ENCODE assay signal across 27 mouse cellular contexts in the genomic region with DNA sequence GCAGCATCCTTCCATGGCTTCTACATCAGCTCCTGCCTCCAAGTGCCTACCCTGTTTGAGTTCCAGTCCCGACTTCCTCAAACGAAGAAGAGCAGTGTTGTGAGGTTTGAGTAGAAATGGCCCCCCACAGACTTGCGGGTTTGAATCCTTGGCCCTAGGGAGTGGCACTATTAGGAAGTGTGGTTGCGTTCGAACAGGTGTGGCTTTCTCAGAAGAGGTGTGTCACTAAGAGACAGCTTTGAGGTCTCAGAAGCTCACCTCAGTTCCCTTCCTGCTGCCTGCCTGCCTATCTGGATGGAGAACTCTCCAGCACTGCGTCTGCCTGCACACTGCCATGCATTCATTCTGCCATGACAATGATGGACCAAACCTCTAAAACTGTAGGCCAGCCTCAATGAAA. TPM values are rescaled to one million over a fixed set of nuclear protein-coding genes. Genes with fewer than 3 reads are reported as not detected.
DNase-seq lines count a peak whose midpoint lies in the region; ATAC-seq and TF ChIP-seq lines count a peak whose summit lies in the region.
"Had no signal": no experiment of that assay in that cellular context is flagged by ENCODE, and none has a peak within 500 bp of the region (broad histone marks: within the 10 kb centered on the region; RNA-seq: fewer than 3 reads in every experiment).

No protein-coding gene starts in this region.

- no peak overlapping the region for H3K9ac ChIP-seq in liver, postnatal 0 days (replicated peaks)
- H3K9ac ChIP-seq in liver, embryonic 12.5 days = no peak overlapping the region
- H3K9ac ChIP-seq: embryonic facial prominence, embryonic 12.5 days; forebrain, embryonic 12.5 days; heart, embryonic 15.5 days; hindbrain, embryonic 14.5 days had no signal

- peak overlapping the region; percentile 55 for H3K27ac ChIP-seq in liver, postnatal 0 days (ENCODE audit: low read depth)
- no peak overlapping the region for H3K27ac ChIP-seq in liver, embryonic 12.5 days
- no peak overlapping the region for H3K27ac ChIP-seq in hindbrain, embryonic 10.5 days
- H3K27ac ChIP-seq: embryonic facial prominence, embryonic 12.5 days; forebrain, embryonic 12.5 days; heart, adult 2 months; heart, embryonic 15.5 days; hindbrain, embryonic 14.5 days had no signal

- H3K4me2 ChIP-seq in liver, postnatal 0 days (ENCODE audit: low read depth, low read length) = no peak overlapping the region
- H3K4me2 ChIP-seq in liver, embryonic 12.5 days = no peak overlapping the region
- H3K4me2 ChIP-seq: embryonic facial prominence, embryonic 12.5 days; forebrain, embryonic 12.5 days; heart, embryonic 11.5 days; heart, embryonic 15.5 days; hindbrain, embryonic 14.5 days had no signal

- DNase-seq in liver, postnatal 0 days = peak; percentile 33
- DNase-seq in induced T-regulatory cell, adult 2 months (ENCODE audit: low read depth) = peak; percentile 67
- no peak for DNase-seq in lung, postnatal 36 days
- DNase-seq in urinary bladder, postnatal 36 days (ENCODE audit: low spot score in 2 of 2) = no peak
- DNase-seq in hindbrain, embryonic 10.5 days (ENCODE audit: low spot score) = no peak
- DNase-seq: B cell, adult 2 months; cerebellum, adult 9-10 months; cerebellum, postnatal 25 days; gastrocnemius, postnatal 10 days had no signal

- no peak overlapping the region for H3K4me3 ChIP-seq in liver, postnatal 0 days (ENCODE audit: low read depth, low read length)
- H3K4me3 ChIP-seq in liver, embryonic 12.5 days = no peak overlapping the region
- H3K4me3 ChIP-seq in hindbrain, embryonic 10.5 days = no peak overlapping the region
- H3K4me3 ChIP-seq: embryonic facial prominence, embryonic 12.5 days; forebrain, embryonic 12.5 days; heart, adult 2 months; heart, embryonic 15.5 days had no signal

- TF ChIP-seq CTCF in liver, postnatal 0 days (IDR thresholded peaks at IDR 0.05; ENCODE audit: low read depth) = no peak

- no peak for TF ChIP-seq EP300 in liver, postnatal 0 days (IDR thresholded peaks at IDR 0.05; ENCODE audit: low read depth)

- no peak for ATAC-seq in liver, postnatal 0 days
- no peak for ATAC-seq in liver, embryonic 12.5 days
- peak; percentile 29 for ATAC-seq in activated CD4-positive, CD25-positive, alpha-beta regulatory T cell, adult 4 months
- ATAC-seq in neutrophil, adult 5-6 weeks (ENCODE audit: extremely low read depth, insufficient number of reproducible peaks, low FRiP score, poor library complexity, severe bottlenecking) = peak; percentile 43; the same call in 1 of the 2 replicates
- ATAC-seq: forebrain, embryonic 16.5 days; intestine, embryonic 16.5 days had no signal

- peaks cover 26% of the 10 kb centered on the region for H3K4me1 ChIP-seq in liver, postnatal 0 days (ENCODE audit: insufficient read depth)
- peaks cover 35% of the 10 kb centered on the region for H3K4me1 ChIP-seq in liver, embryonic 12.5 days
- H3K4me1 ChIP-seq in hindbrain, embryonic 10.5 days (replicated peaks) = peaks cover 32% of the 10 kb centered on the region

- no peaks in the 10 kb centered on the region for H3K27me3 ChIP-seq in liver, postnatal 0 days (ENCODE audit: insufficient read depth, low read length)
- no peaks in the 10 kb centered on the region for H3K27me3 ChIP-seq in liver, embryonic 12.5 days (replicated peaks)
- H3K27me3 ChIP-seq in hindbrain, embryonic 10.5 days (ENCODE audit: insufficient read depth, poor library complexity, severe bottlenecking) = no peaks in the 10 kb centered on the region
- H3K27me3 ChIP-seq: embryonic facial prominence, embryonic 12.5 days; heart, embryonic 15.5 days had no signal

- H3K36me3 ChIP-seq in liver, postnatal 0 days (replicated peaks; ENCODE audit: insufficient read depth, low read length) = no peaks in the 10 kb centered on the region
- no peaks in the 10 kb centered on the region for H3K36me3 ChIP-seq in liver, embryonic 12.5 days
- no peaks in the 10 kb centered on the region for H3K36me3 ChIP-seq in hindbrain, embryonic 10.5 days
- H3K36me3 ChIP-seq: embryonic facial prominence, embryonic 12.5 days; forebrain, embryonic 12.5 days; G1E; heart, embryonic 15.5 days had no signal

- WGBS in liver, postnatal 0 days (ENCODE audit: insufficient replicate concordance) = 55% methylated on average over 6 of the region's 6 CpGs
- 55% methylated on average over 6 of the region's 6 CpGs for WGBS in liver, embryonic 12.5 days (ENCODE audit: insufficient replicate concordance)
- WGBS in hindbrain, embryonic 10.5 days = 90% methylated on average over 6 of the region's 6 CpGs

- H3K9me3 ChIP-seq in liver, postnatal 0 days (ENCODE audit: low read length) = no peaks in the 10 kb centered on the region
- H3K9me3 ChIP-seq in liver, embryonic 12.5 days (replicated peaks) = no peaks in the 10 kb centered on the region
- no peaks in the 10 kb centered on the region for H3K9me3 ChIP-seq in hindbrain, embryonic 10.5 days
- H3K9me3 ChIP-seq: embryonic facial prominence, embryonic 12.5 days; forebrain, embryonic 12.5 days; G1E; heart, embryonic 15.5 days had no signal

RNA-seq across cellular contexts. Expression of a gene that starts 4.1 kb away (rescaled TPM):
- polyA plus RNA-seq in liver, postnatal 0 days (2015; fragmentation: Nextera tagmentation; extraction: Ambion mirVana) = 295 and 298 TPM in 2 replicates
- 35.7 TPM in 2 replicates for polyA plus RNA-seq in liver, embryonic 12.5 days (2016; fragmentation: Nextera tagmentation; extraction: Ambion mirVana)
- polyA plus RNA-seq in activated CD4-positive, CD25-positive, alpha-beta regulatory T cell, adult 4 months (2017; shearing (Covaris generic)) = 10 to 100 TPM; 17.0 to 23.4 TPM
- total RNA-seq in neutrophil, adult 5-6 weeks (2017) = 187 and 230 TPM in 2 replicates
- polyA plus RNA-seq in hindbrain, embryonic 10.5 days (2016; fragmentation: Nextera tagmentation; extraction: Ambion mirVana) = 21.0 and 23.9 TPM in 2 replicates
- total RNA-seq: G1E had no signal
- polyA plus RNA-seq: G1E had no signal

RNA-seq across cellular contexts. Expression of a gene that starts 11.3 kb away (rescaled TPM):
- polyA plus RNA-seq in liver, postnatal 0 days (2015; fragmentation: Nextera tagmentation; extraction: Ambion mirVana) = 53.6 and 54.4 TPM in 2 replicates
- polyA plus RNA-seq in liver, embryonic 12.5 days (2016; fragmentation: Nextera tagmentation; extraction: Ambion mirVana) = 1.4 and 2.7 TPM in 2 replicates
- under 1 TPM; 0.70 to 0.92 TPM for polyA plus RNA-seq in activated CD4-positive, CD25-positive, alpha-beta regulatory T cell, adult 4 months (2017; shearing (Covaris generic))
- total RNA-seq in neutrophil, adult 5-6 weeks (2017) = 105 and 120 TPM in 2 replicates
- not detected in 2 replicates for polyA plus RNA-seq in hindbrain, embryonic 10.5 days (2016; fragmentation: Nextera tagmentation; extraction: Ambion mirVana)
- total RNA-seq: adrenal gland, postnatal 25 days; G1E had no signal
- polyA plus RNA-seq: forebrain, embryonic 12.5 days; G1E had no signal

RNA-seq across cellular contexts. Expression of a gene that starts 22.5 kb away (rescaled TPM):
- polyA plus RNA-seq in liver, postnatal 0 days (2015; fragmentation: Nextera tagmentation; extraction: Ambion mirVana) = not detected in 2 replicates
- not detected in 2 replicates for polyA plus RNA-seq in liver, embryonic 12.5 days (2016; fragmentation: Nextera tagmentation; extraction: Ambion mirVana)
- polyA plus RNA-seq in activated CD4-positive, CD25-positive, alpha-beta regulatory T cell, adult 4 months (2017; shearing (Covaris generic)) = not detected
- not detected in 2 replicates for total RNA-seq in neutrophil, adult 5-6 weeks (2017)
- not detected in 2 replicates for polyA plus RNA-seq in hindbrain, embryonic 10.5 days (2016; fragmentation: Nextera tagmentation; extraction: Ambion mirVana)
- total RNA-seq: adrenal gland, adult 2 months; adrenal gland, postnatal 25 days; G1E; gastrocnemius, postnatal 10 days; gastrocnemius, postnatal 4 days; heart, adult 2 months; heart, postnatal 25 days had no signal
- polyA plus RNA-seq: adrenal gland, adult 2 months; cortical plate, adult 2 months; embryonic facial prominence, embryonic 12.5 days; forebrain, embryonic 12.5 days; forebrain, embryonic 16.5 days; frontal cortex, adult 2 months; G1E; heart, adult 2 months; heart, embryonic 11.5 days; heart, embryonic 15.5 days; hindbrain, embryonic 14.5 days; intestine, embryonic 16.5 days had no signal

RNA-seq across cellular contexts. Expression of a gene that starts 39.4 kb away (rescaled TPM):
- polyA plus RNA-seq in liver, postnatal 0 days (2015; fragmentation: Nextera tagmentation; extraction: Ambion mirVana) = 33.4 and 38.6 TPM in 2 replicates
- polyA plus RNA-seq in liver, embryonic 12.5 days (2016; fragmentation: Nextera tagmentation; extraction: Ambion mirVana) = 19.5 and 23.4 TPM in 2 replicates
- 1 to 10 TPM; 4.6 to 7.5 TPM for polyA plus RNA-seq in activated CD4-positive, CD25-positive, alpha-beta regulatory T cell, adult 4 months (2017; shearing (Covaris generic))
- total RNA-seq in neutrophil, adult 5-6 weeks (2017) = 416 and 446 TPM in 2 replicates
- 5.1 and 6.9 TPM in 2 replicates for polyA plus RNA-seq in hindbrain, embryonic 10.5 days (2016; fragmentation: Nextera tagmentation; extraction: Ambion mirVana)
- polyA plus RNA-seq: G1E had no signal

RNA-seq across cellular contexts. Expression of a gene that starts 50.7 kb away (rescaled TPM):
- polyA plus RNA-seq in liver, postnatal 0 days (2015; fragmentation: Nextera tagmentation; extraction: Ambion mirVana) = 798 and 816 TPM in 2 replicates
- polyA plus RNA-seq in liver, embryonic 12.5 days (2016; fragmentation: Nextera tagmentation; extraction: Ambion mirVana) = 355 TPM in 2 replicates
- 100 to 1,000 TPM in 1 of 2 experiments, 10 to 100 TPM in 1; 94.1 to 101 TPM for polyA plus RNA-seq in activated CD4-positive, CD25-positive, alpha-beta regulatory T cell, adult 4 months (2017; shearing (Covaris generic))
- total RNA-seq in neutrophil, adult 5-6 weeks (2017) = 514 and 537 TPM in 2 replicates
- polyA plus RNA-seq in hindbrain, embryonic 10.5 days (2016; fragmentation: Nextera tagmentation; extraction: Ambion mirVana) = 388 and 494 TPM in 2 replicates

Comparison
In these comparisons a context has a peak if more than half of its experiments do, and no peak if none do; other contexts are left out.
1. RNA of a gene that starts 11.3 kb away (polyA plus RNA-seq): 53.6 to 54.4 TPM in liver, postnatal 0 days; 1.4 to 2.7 TPM in liver, embryonic 12.5 days, 0.70 to 0.92 TPM in activated CD4-positive, CD25-positive, alpha-beta regulatory T cell, adult 4 months and not detected in hindbrain, embryonic 10.5 days; every median in the first group is over 10 times any median in the second.
2. ATAC-seq: peak in activated CD4-positive, CD25-positive, alpha-beta regulatory T cell, adult 4 months (single experiment) and neutrophil, adult 5-6 weeks (single experiment); none in liver, postnatal 0 days (single experiment) and liver, embryonic 12.5 days (single experiment).
3. DNase-seq: peak in liver, postnatal 0 days (single experiment) and induced T-regulatory cell, adult 2 months (single experiment); none in lung, postnatal 36 days (single experiment), urinary bladder, postnatal 36 days (0 of 2) and hindbrain, embryonic 10.5 days (single experiment).